Mouse (Mus musculus) macrophage (primary cell): ENCODE measurements around the gene AC170998.1. TPM values are rescaled to one million over a fixed set of nuclear protein-coding genes. Genes with fewer than 3 reads are reported as not detected.

Experiments
- H3K27ac ChIP-seq: fragments of 350-480 bp; formaldehyde crosslinking; 2 replicates; pipeline ENCODE4 v1.9.0; 2021
- H3K36me3 ChIP-seq: fragments of 350-480 bp; formaldehyde crosslinking; 2 replicates; pipeline ENCODE4 v1.9.0; 2021; ENCODE audit errors: inconsistent target
- H3K4me3 ChIP-seq: fragments of 350-480 bp; formaldehyde crosslinking; 2 replicates; pipeline ENCODE4 v1.9.0; 2021; ENCODE audit errors: inconsistent target
- H3K79me2 ChIP-seq: fragments of 350-480 bp; formaldehyde crosslinking; 2 replicates; pipeline ENCODE4 v1.9.0; 2021; ENCODE audit errors: inconsistent target
- WGBS: methylation state at CpG from one replicate; pipeline ENCODE4 v1.1.7; 2026; ENCODE audit warnings: inconsistent platforms; ENCODE audit not compliant: missing documents; 5-methylcytosine and 5-hydroxymethylcytosine counted together
- polyA plus RNA-seq: library from polyadenylated mRNA; stranded (reverse); fragments of 250-400 nt; gene quantifications from 3 replicates; pipeline ENCODE4 v1.2.4, GENCODE M21; 2018; ENCODE audit warnings: inconsistent platforms
- total RNA-seq, 78 experiments: library from RNA; depleted of rRNA; stranded (reverse); fragments of 250-400 nt; gene quantifications; 1 replicate in 9 of 78; 2 replicates in 24 of 78; 3 replicates in 43 of 78; 4 replicates in 2 of 78; pipeline ENCODE4 v1.2.4; 2018; ENCODE audit warnings: inconsistent platforms in 56 of 78

The AC170998.1 gene
- 10 to 100 TPM in 25 of 26 experiments, 1 to 10 TPM in 1; 9.8 to 54.7 (median 22.9) TPM for total RNA-seq (2018; cell fraction: chromatin; rRNA removed)
- 1 to 10 TPM in 6 of 26 experiments, under 1 TPM in 6, not detected in 14; 0.14 to 2.6 (median 1.0) TPM for total RNA-seq (2018; cell fraction: cytosol; rRNA removed)
- total RNA-seq (2018; cell fraction: nucleus; rRNA removed): 10 to 100 TPM in 18 of 26 experiments, 1 to 10 TPM in 8; 3.2 to 41.5 (median 15.6) TPM
- polyA plus RNA-seq: 0.93 to 1.7 TPM (median 0.96 TPM) in 3 replicates

GRCm38 (mm10) chr17:28725783-28726182, at the start of gene AC170998.1:
TSS of gene AC170998.1 (plus strand) at chr17:28726083.
- peaks cover 62% of the 10 kb centered on the region for H3K36me3 ChIP-seq

GRCm38 (mm10) chr17:28682311-28683084, 43.4 kb upstream of the AC170998.1 start:
- Histone ChIP-seq H3K36me3 (no peaks in the 10 kb centered on the region), H3K79me2 (no peaks in the 10 kb centered on the region), H3K27ac (no peak overlapping the region), H3K4me3 (no peak overlapping the region)
- WGBS: 58% methylated on average over 13 of the region's 13 CpGs

More at GRCm38 (mm10) chr17:28725783-28726182, at the start of gene AC170998.1:
- Histone ChIP-seq H3K4me3 (no peak within 1 kb of the TSS), H3K79me2 (peaks cover 76% of the 10 kb centered on the region), H3K27ac (no peak within 1 kb of the TSS)
- WGBS: 89% methylated on average over 4 of the region's 4 CpGs

- no peaks in the 10 kb centered on the region for H3K79me2 ChIP-seq
- WGBS: 92% methylated on average over 1 of the region's 1 CpGs
- H3K4me3 ChIP-seq: no peak overlapping the region
- H3K36me3 ChIP-seq: no peaks in the 10 kb centered on the region
- no peak overlapping the region for H3K27ac ChIP-seq
Observed at GRCm38 (mm10) chr17:28683601-28684000, 42.3 kb upstream of the AC170998.1 start.

GRCm38 (mm10) chr17:28684631-28685030, 41.3 kb upstream of the AC170998.1 start:
- no peak overlapping the region for H3K4me3 ChIP-seq
- WGBS: 93% methylated on average over 16 of the region's 19 CpGs
- no peak overlapping the region for H3K27ac ChIP-seq
- no peaks in the 10 kb centered on the region for H3K79me2 ChIP-seq
- no peaks in the 10 kb centered on the region for H3K36me3 ChIP-seq

GRCm38 (mm10) chr17:28687354-28687753, 38.5 kb upstream of the AC170998.1 start:
- Histone ChIP-seq H3K4me3 (no peak overlapping the region), H3K79me2 (peaks cover 9% of the 10 kb centered on the region), H3K36me3 (no peaks in the 10 kb centered on the region), H3K27ac (no peak overlapping the region)
- WGBS: 7% methylated on average over 4 of the region's 4 CpGs

GRCm38 (mm10) chr17:28689586-28690283, 36.1 kb upstream of the AC170998.1 start, which contains the start of gene Slc26a8:
TSS of gene Slc26a8 (minus strand) at chr17:28690233.
- Histone ChIP-seq H3K4me3 (peak within 1 kb of the TSS; percentile 25), H3K27ac (peak within 1 kb of the TSS; percentile 33; the same call in 1 of the 2 replicates)
- 16% methylated on average over 24 of the region's 40 CpGs for WGBS

GRCm38 (mm10) chr17:28690776-28691686, 34.9 kb upstream of the AC170998.1 start, which contains the start of gene Mapk14:
TSS of gene Mapk14 (plus strand) at chr17:28691329.
- Histone ChIP-seq H3K36me3 (no peaks in the 10 kb centered on the region), H3K79me2 (peaks cover 43% of the 10 kb centered on the region), H3K27ac (peak within 1 kb of the TSS; percentile 89), H3K4me3 (peak within 1 kb of the TSS; percentile 70)
- WGBS: under 1% methylated on average over 63 of the region's 86 CpGs

More at GRCm38 (mm10) chr17:28689586-28690283, 36.1 kb upstream of the AC170998.1 start, which contains the start of gene Slc26a8:
- no peaks in the 10 kb centered on the region for H3K36me3 ChIP-seq
- peaks cover 30% of the 10 kb centered on the region for H3K79me2 ChIP-seq

- Histone ChIP-seq H3K36me3 (no peaks in the 10 kb centered on the region), H3K4me3 (peak overlapping the region; percentile 70), H3K27ac (peak overlapping the region; percentile 89), H3K79me2 (peaks cover 51% of the 10 kb centered on the region)
- WGBS: 0% methylated on average over 40 of the region's 53 CpGs
Observed at GRCm38 (mm10) chr17:28691687-28692340, 34.1 kb upstream of the AC170998.1 start.

GRCm38 (mm10) chr17:28692341-28692710, 33.6 kb upstream of the AC170998.1 start:
- Histone ChIP-seq H3K79me2 (peaks cover 56% of the 10 kb centered on the region), H3K36me3 (no peaks in the 10 kb centered on the region), H3K27ac (peak overlapping the region; percentile 89), H3K4me3 (peak overlapping the region; percentile 70)
- under 1% methylated on average over 18 of the region's 18 CpGs for WGBS

GRCm38 (mm10) chr17:28693086-28693485, 32.8 kb upstream of the AC170998.1 start:
- Histone ChIP-seq H3K4me3 (peak overlapping the region; percentile 70), H3K27ac (peak overlapping the region; percentile 89), H3K79me2 (peaks cover 64% of the 10 kb centered on the region), H3K36me3 (no peaks in the 10 kb centered on the region)
- WGBS: 0% methylated on average over 3 of the region's 3 CpGs

- peak overlapping the region; percentile 70; the same call in 1 of the 2 replicates for H3K4me3 ChIP-seq
- no peaks in the 10 kb centered on the region for H3K36me3 ChIP-seq
- H3K27ac ChIP-seq: peak overlapping the region; percentile 89
- 79% methylated on average over 1 of the region's 2 CpGs for WGBS
- peaks cover 73% of the 10 kb centered on the region for H3K79me2 ChIP-seq
Observed at GRCm38 (mm10) chr17:28694078-28694477, 31.8 kb upstream of the AC170998.1 start.

GRCm38 (mm10) chr17:28694832-28695231, 31.1 kb upstream of the AC170998.1 start:
- peak overlapping the region; percentile 89 for H3K27ac ChIP-seq
- H3K4me3 ChIP-seq: no peak overlapping the region
- peaks cover 81% of the 10 kb centered on the region for H3K79me2 ChIP-seq
- H3K36me3 ChIP-seq: no peaks in the 10 kb centered on the region
- 13% methylated on average over 4 of the region's 4 CpGs for WGBS

GRCm38 (mm10) chr17:28696641-28697040, 29.2 kb upstream of the AC170998.1 start:
- Histone ChIP-seq H3K36me3 (no peaks in the 10 kb centered on the region), H3K79me2 (peaks cover 98% of the 10 kb centered on the region), H3K4me3 (no peak overlapping the region), H3K27ac (peak overlapping the region; percentile 13; the same call in 1 of the 2 replicates)
- WGBS: 33% methylated on average over 2 of the region's 2 CpGs
